Mouse (Mus musculus): ENCODE results near the gene Igf2r. TPM values are rescaled to one million over a fixed set of nuclear protein-coding genes. Genes with fewer than 3 reads are reported as not detected.

Gene Igf2r
- polyA plus RNA-seq, 1 experiment from 2014 or later, result 25.1 TPM

- Histone ChIP-seq H3K4me3 (ENCODE audit: low read depth, low read length) (no peak overlapping the region), H3K9me3 (ENCODE audit: control insufficient read depth) (no peaks in the 10 kb centered on the region), H3K27ac (ENCODE audit: low read depth, low read length) (0 out of 2 replicates have a peak overlapping the region, but pooled peaks have one; percentile 46), H3K27me3 (replicated peaks; ENCODE audit: control insufficient read depth, insufficient read depth, low read length) (no peaks in the 10 kb centered on the region), H3K36me3 (ENCODE audit: control insufficient read depth, insufficient read depth) (peaks cover 13% of the 10 kb centered on the region; the same call in 1 of the 2 replicates), H3K4me1 (replicated peaks; ENCODE audit: control insufficient read depth, insufficient read depth, low read length) (peaks cover 14% of the 10 kb centered on the region; the same call in 1 of the 2 replicates), H3K9ac (ENCODE audit: low read depth, low read length) (no peak overlapping the region), H3K4me2 (replicated peaks; ENCODE audit: low read depth) (no peak overlapping the region)
- WGBS, result 44% methylated on average over 8 of the region's 8 CpGs
- no peak for ATAC-seq
- TF ChIP-seq CTCF (IDR thresholded peaks at IDR 0.05; ENCODE audit: low read depth), result no peak
Measured at GRCm38 (mm10) chr17:12759646-12760074, 9.8 kb downstream of the Igf2r start.

GRCm38 (mm10) chr17:12758701-12759455 lies 10.6 kb downstream of the Igf2r start:
- Histone ChIP-seq H3K27me3 (replicated peaks; ENCODE audit: control insufficient read depth, insufficient read depth, low read length) (no peaks in the 10 kb centered on the region), H3K4me3 (ENCODE audit: low read depth, low read length) (no peak overlapping the region), H3K9me3 (ENCODE audit: control insufficient read depth) (no peaks in the 10 kb centered on the region), H3K36me3 (ENCODE audit: control insufficient read depth, insufficient read depth) (peaks cover 13% of the 10 kb centered on the region; the same call in 1 of the 2 replicates), H3K4me2 (replicated peaks; ENCODE audit: low read depth) (no peak overlapping the region), H3K9ac (ENCODE audit: low read depth, low read length) (no peak overlapping the region), H3K4me1 (replicated peaks; ENCODE audit: control insufficient read depth, insufficient read depth, low read length) (peaks cover 14% of the 10 kb centered on the region; the same call in 1 of the 2 replicates), H3K27ac (ENCODE audit: low read depth, low read length) (peak overlapping the region; percentile 46; the same call in 1 of the 2 replicates)
- WGBS, result 70% methylated on average over 12 of the region's 12 CpGs
- TF ChIP-seq CTCF (IDR thresholded peaks at IDR 0.05; ENCODE audit: low read depth), result no peak
- ATAC-seq, result no peak

GRCm38 (mm10) chr17:12757990-12758389 lies 11.5 kb downstream of the Igf2r start:
- no peaks in the 10 kb centered on the region for H3K27me3 ChIP-seq (replicated peaks; ENCODE audit: control insufficient read depth, insufficient read depth, low read length)
- no peak overlapping the region for H3K4me2 ChIP-seq (replicated peaks; ENCODE audit: low read depth)
- WGBS, result 41% methylated on average over 5 of the region's 5 CpGs
- no peak for TF ChIP-seq CTCF (IDR thresholded peaks at IDR 0.05; ENCODE audit: low read depth)
- H3K9ac ChIP-seq (ENCODE audit: low read depth, low read length), result no peak overlapping the region
- no peak overlapping the region for H3K4me3 ChIP-seq (ENCODE audit: low read depth, low read length)
- H3K27ac ChIP-seq (ENCODE audit: low read depth, low read length), result peak overlapping the region; percentile 1; the same call in 1 of the 2 replicates
- peaks cover 9% of the 10 kb centered on the region; the same call in 1 of the 2 replicates for H3K36me3 ChIP-seq (ENCODE audit: control insufficient read depth, insufficient read depth)
- no peaks in the 10 kb centered on the region for H3K9me3 ChIP-seq (ENCODE audit: control insufficient read depth)
- no peak for ATAC-seq
- peaks cover 15% of the 10 kb centered on the region; the same call in 1 of the 2 replicates for H3K4me1 ChIP-seq (replicated peaks; ENCODE audit: control insufficient read depth, insufficient read depth, low read length)

- peaks cover 17% of the 10 kb centered on the region; the same call in 1 of the 2 replicates for H3K4me1 ChIP-seq (replicated peaks; ENCODE audit: control insufficient read depth, insufficient read depth, low read length)
- WGBS, result 76% methylated on average over 6 of the region's 6 CpGs
- no peak overlapping the region for H3K4me2 ChIP-seq (replicated peaks; ENCODE audit: low read depth)
Measured at GRCm38 (mm10) chr17:12757161-12757560, 12.3 kb downstream of the Igf2r start.

GRCm38 (mm10) chr17:12755951-12756350 lies 13.5 kb downstream of the Igf2r start:
- Histone ChIP-seq H3K9me3 (ENCODE audit: control insufficient read depth) (no peaks in the 10 kb centered on the region), H3K4me3 (ENCODE audit: low read depth, low read length) (no peak overlapping the region), H3K27me3 (replicated peaks; ENCODE audit: control insufficient read depth, insufficient read depth, low read length) (no peaks in the 10 kb centered on the region), H3K4me2 (replicated peaks; ENCODE audit: low read depth) (no peak overlapping the region), H3K4me1 (replicated peaks; ENCODE audit: control insufficient read depth, insufficient read depth, low read length) (peaks cover 25% of the 10 kb centered on the region), H3K9ac (ENCODE audit: low read depth, low read length) (no peak overlapping the region), H3K27ac (ENCODE audit: low read depth, low read length) (no peak overlapping the region; the same call in 1 of the 2 replicates), H3K36me3 (ENCODE audit: control insufficient read depth, insufficient read depth) (peaks cover 9% of the 10 kb centered on the region; the same call in 1 of the 2 replicates)
- TF ChIP-seq CTCF (IDR thresholded peaks at IDR 0.05; ENCODE audit: low read depth), result no peak
- ATAC-seq, result no peak
- 40% methylated on average over 4 of the region's 4 CpGs for WGBS

More at GRCm38 (mm10) chr17:12757161-12757560, 12.3 kb downstream of the Igf2r start:
- peaks cover 9% of the 10 kb centered on the region; the same call in 1 of the 2 replicates for H3K36me3 ChIP-seq (ENCODE audit: control insufficient read depth, insufficient read depth)
- no peak overlapping the region for H3K4me3 ChIP-seq (ENCODE audit: low read depth, low read length)
- no peaks in the 10 kb centered on the region for H3K27me3 ChIP-seq (replicated peaks; ENCODE audit: control insufficient read depth, insufficient read depth, low read length)
- no peak overlapping the region for H3K27ac ChIP-seq (ENCODE audit: low read depth, low read length)
- no peaks in the 10 kb centered on the region for H3K9me3 ChIP-seq (ENCODE audit: control insufficient read depth)
- no peak for TF ChIP-seq CTCF (IDR thresholded peaks at IDR 0.05; ENCODE audit: low read depth)
- no peak for ATAC-seq
- no peak overlapping the region for H3K9ac ChIP-seq (ENCODE audit: low read depth, low read length)

GRCm38 (mm10) chr17:12755146-12755545 lies 14.3 kb downstream of the Igf2r start:
- Histone ChIP-seq H3K4me3 (ENCODE audit: low read depth, low read length) (no peak overlapping the region), H3K4me2 (replicated peaks; ENCODE audit: low read depth) (no peak overlapping the region), H3K27me3 (replicated peaks; ENCODE audit: control insufficient read depth, insufficient read depth, low read length) (no peaks in the 10 kb centered on the region), H3K36me3 (ENCODE audit: control insufficient read depth, insufficient read depth) (peaks cover 9% of the 10 kb centered on the region; the same call in 1 of the 2 replicates), H3K9ac (ENCODE audit: low read depth, low read length) (no peak overlapping the region), H3K4me1 (replicated peaks; ENCODE audit: control insufficient read depth, insufficient read depth, low read length) (peaks cover 25% of the 10 kb centered on the region), H3K9me3 (ENCODE audit: control insufficient read depth) (no peaks in the 10 kb centered on the region), H3K27ac (ENCODE audit: low read depth, low read length) (peak overlapping the region; percentile 30)
- 46% methylated on average over 4 of the region's 4 CpGs for WGBS
- TF ChIP-seq CTCF (IDR thresholded peaks at IDR 0.05; ENCODE audit: low read depth), result no peak
- ATAC-seq, result no peak

All from intestine, postnatal 0 days (tissue).